Mouse (Mus musculus) embryonic facial prominence, embryonic 15.5 days (tissue): ENCODE results near the gene Fam110a. TPM values are rescaled to one million over a fixed set of nuclear protein-coding genes. Genes with fewer than 3 reads are reported as not detected.

Experiments
- ATAC-seq: fragments of 200-750 bp; cut with Nextera tagmentation; 2 replicates; pipeline ENCODE4 v1.8.0; 2017; ENCODE audit warnings: low read depth, moderate TSS enrichment; ENCODE audit not compliant: insufficient number of reproducible peaks, low FRiP score, low TSS enrichment
- H3K27ac ChIP-seq: fragments of 300-500 bp; sonication (generic); replicated peaks from 2 replicates; pipeline ENCODE4 v1.5.1; 2015; ENCODE audit warnings: mild to moderate bottlenecking, inconsistent platforms
- H3K27me3 ChIP-seq: fragments of 300-500 bp; sonication (generic); 2 replicates; pipeline ENCODE4 v1.6.1; 2015; ENCODE audit warnings: inconsistent platforms
- H3K36me3 ChIP-seq: fragments of 300-500 bp; sonication (generic); 2 replicates; pipeline ENCODE4 v1.6.1; 2015; ENCODE audit warnings: mild to moderate bottlenecking, inconsistent platforms
- H3K4me1 ChIP-seq: fragments of 300-500 bp; sonication (generic); 2 replicates; pipeline ENCODE4 v1.6.1; 2015; ENCODE audit warnings: inconsistent platforms
- H3K4me2 ChIP-seq: fragments of 300-500 bp; sonication (generic); replicated peaks from 2 replicates; pipeline ENCODE4 v1.6.1; 2015; ENCODE audit warnings: mild to moderate bottlenecking, inconsistent platforms
- H3K4me3 ChIP-seq: fragments of 300-500 bp; sonication (generic); replicated peaks from 2 replicates; pipeline ENCODE4 v1.5.1; 2015; ENCODE audit warnings: mild to moderate bottlenecking, inconsistent platforms
- H3K9ac ChIP-seq: fragments of 300-500 bp; sonication (generic); 2 replicates; pipeline ENCODE4 v1.6.1; 2015; ENCODE audit warnings: inconsistent platforms
- H3K9me3 ChIP-seq: fragments of 300-500 bp; sonication (generic); replicated peaks from 2 replicates; pipeline ENCODE4 v1.6.1; 2016; ENCODE audit warnings: inconsistent platforms
- WGBS: fragments of 180-500 bp; shearing (Covaris S2); methylation state at CpG from one replicate; pipeline ENCODE4 v1.1.7; 2015; 5-methylcytosine and 5-hydroxymethylcytosine counted together
- polyA plus RNA-seq: library from polyadenylated mRNA; unstranded; fragments of >200 nt; fragmentation: Nextera tagmentation; extraction: Ambion mirVana; gene quantifications from 2 replicates; pipeline ENCODE4 v1.2.1, GENCODE M21; 2015

The Fam110a gene
- polyA plus RNA-seq, 1 experiment from 2014 or later, result 30.7 TPM

- peak overlapping the region; percentile 74 for H3K4me3 ChIP-seq
- peaks cover 35% of the 10 kb centered on the region for H3K4me1 ChIP-seq
- H3K9me3 ChIP-seq, result no peaks in the 10 kb centered on the region
- peak overlapping the region; percentile 84 for H3K4me2 ChIP-seq
- no peak overlapping the region for H3K9ac ChIP-seq
- H3K27ac ChIP-seq, result peak overlapping the region; percentile 12; the same call in 1 of the 2 replicates
- no peak for ATAC-seq
- 44% methylated on average over 3 of the region's 3 CpGs for WGBS
- 0 out of 2 replicates have a peak, but pooled peaks cover 3% of the 10 kb centered on the region for H3K27me3 ChIP-seq
- no peaks in the 10 kb centered on the region for H3K36me3 ChIP-seq
Measured at GRCm38 (mm10) chr2:151980355-151980693, 305 bp upstream of the Fam110a start.

GRCm38 (mm10) chr2:151978494-151978893, 1.5 kb downstream of the Fam110a start:
- Histone ChIP-seq H3K4me3 (peak overlapping the region; percentile 74; the same call in 1 of the 2 replicates), H3K4me1 (peaks cover 43% of the 10 kb centered on the region), H3K9me3 (no peaks in the 10 kb centered on the region), H3K36me3 (no peaks in the 10 kb centered on the region), H3K27me3 (peaks cover 15% of the 10 kb centered on the region; the same call in 1 of the 2 replicates), H3K4me2 (peak overlapping the region; percentile 84), H3K9ac (no peak overlapping the region), H3K27ac (no peak overlapping the region)
- WGBS, result 61% methylated on average over 6 of the region's 6 CpGs
- ATAC-seq, result no peak

DNA sequence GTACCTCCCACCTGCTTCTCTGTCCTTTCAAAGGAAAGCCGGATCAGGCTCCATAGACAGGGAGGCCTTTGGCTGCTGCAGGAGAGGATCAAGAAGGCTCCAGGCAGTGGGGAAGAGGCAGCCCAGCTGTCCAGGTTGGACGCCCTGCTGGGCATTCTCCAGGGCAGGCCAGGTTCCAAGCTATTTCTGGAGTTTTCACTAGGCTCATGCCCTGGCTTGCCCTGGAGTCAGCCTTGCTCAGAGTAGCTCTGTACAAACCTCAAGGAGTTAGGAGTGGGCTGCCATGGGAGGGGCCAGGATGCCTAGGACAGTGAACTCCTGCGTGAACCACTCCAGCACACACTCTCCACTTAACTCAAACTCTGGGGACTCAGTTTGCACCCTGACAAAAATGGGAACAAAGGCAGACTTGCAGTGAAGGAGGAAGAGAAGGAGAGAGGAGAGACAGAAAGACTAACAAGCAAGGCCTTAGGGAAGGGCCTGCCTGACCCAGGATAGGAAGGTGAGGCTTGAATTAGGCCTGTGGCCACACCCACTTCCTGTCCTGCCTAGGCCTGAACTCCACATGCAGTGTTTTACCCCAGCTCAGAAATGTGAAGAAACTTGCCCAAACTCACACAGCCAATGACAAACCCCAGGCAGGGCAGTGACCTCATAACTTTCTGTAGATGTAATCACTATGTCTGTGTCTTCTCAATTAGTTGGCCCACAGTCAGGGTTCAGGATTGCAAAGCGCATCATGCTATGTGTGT, 2.2 kb downstream of the Fam110a start:
- Histone ChIP-seq H3K9ac (no peak overlapping the region), H3K27ac (no peak overlapping the region), H3K36me3 (no peaks in the 10 kb centered on the region), H3K4me1 (peaks cover 48% of the 10 kb centered on the region), H3K9me3 (no peaks in the 10 kb centered on the region), H3K4me2 (no peak overlapping the region), H3K27me3 (peaks cover 19% of the 10 kb centered on the region; the same call in 1 of the 2 replicates), H3K4me3 (no peak overlapping the region)
- WGBS, result 61% methylated on average over 4 of the region's 4 CpGs
- ATAC-seq, result no peak

DNA sequence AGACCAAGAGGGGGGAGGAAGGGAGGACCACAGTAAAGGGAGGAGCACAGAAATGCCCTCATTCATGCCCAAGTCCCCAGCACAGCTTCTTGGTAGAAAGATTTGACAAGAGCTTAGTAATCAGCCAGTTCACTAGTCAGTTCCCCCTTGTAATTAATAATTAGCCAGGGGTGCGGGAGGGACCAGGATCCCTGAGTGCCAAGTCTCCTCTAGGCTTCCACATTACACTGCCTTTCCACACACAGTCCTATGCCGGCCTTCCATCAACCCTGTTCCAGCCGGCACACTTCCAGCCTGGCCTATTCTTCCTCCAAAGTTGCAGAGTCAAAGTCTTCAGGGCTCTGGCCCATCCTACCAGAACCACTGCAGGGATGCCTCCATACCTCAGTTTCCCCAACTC, 4.0 kb downstream of the Fam110a start:
- Histone ChIP-seq H3K27ac (no peak overlapping the region), H3K9me3 (no peaks in the 10 kb centered on the region), H3K4me1 (peaks cover 57% of the 10 kb centered on the region), H3K4me3 (no peak overlapping the region), H3K27me3 (peaks cover 16% of the 10 kb centered on the region; the same call in 1 of the 2 replicates), H3K4me2 (no peak overlapping the region), H3K9ac (no peak overlapping the region), H3K36me3 (no peaks in the 10 kb centered on the region)
- no peak for ATAC-seq
- 73% methylated on average over 3 of the region's 3 CpGs for WGBS

DNA sequence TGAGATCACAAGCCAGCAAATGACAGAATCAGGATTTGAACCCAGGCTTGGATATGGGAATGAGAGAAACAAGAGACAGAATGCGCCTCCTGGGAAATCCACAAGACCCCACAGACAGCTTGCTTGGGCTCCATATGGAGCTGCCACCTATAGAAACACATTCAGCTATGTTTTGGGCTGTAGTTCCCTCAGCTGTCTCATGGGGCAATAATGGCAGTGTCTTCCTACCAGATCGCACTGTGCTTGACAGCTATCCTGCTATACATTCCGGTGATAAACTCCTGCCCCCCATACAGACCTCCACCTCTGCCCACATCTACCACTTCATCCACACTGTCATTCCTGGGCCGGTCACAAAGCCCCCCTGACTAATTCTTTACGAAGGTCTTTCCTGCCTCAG, 4.7 kb downstream of the Fam110a start:
- H3K4me2 ChIP-seq, result no peak overlapping the region
- no peak overlapping the region for H3K27ac ChIP-seq
- WGBS, result 83% methylated on average over 5 of the region's 5 CpGs
- no peaks in the 10 kb centered on the region for H3K36me3 ChIP-seq
- no peak overlapping the region for H3K9ac ChIP-seq
- H3K4me1 ChIP-seq, result peaks cover 60% of the 10 kb centered on the region
- H3K9me3 ChIP-seq, result no peaks in the 10 kb centered on the region
- ATAC-seq, result no peak
- peaks cover 16% of the 10 kb centered on the region; the same call in 1 of the 2 replicates for H3K27me3 ChIP-seq
- no peak overlapping the region for H3K4me3 ChIP-seq

DNA sequence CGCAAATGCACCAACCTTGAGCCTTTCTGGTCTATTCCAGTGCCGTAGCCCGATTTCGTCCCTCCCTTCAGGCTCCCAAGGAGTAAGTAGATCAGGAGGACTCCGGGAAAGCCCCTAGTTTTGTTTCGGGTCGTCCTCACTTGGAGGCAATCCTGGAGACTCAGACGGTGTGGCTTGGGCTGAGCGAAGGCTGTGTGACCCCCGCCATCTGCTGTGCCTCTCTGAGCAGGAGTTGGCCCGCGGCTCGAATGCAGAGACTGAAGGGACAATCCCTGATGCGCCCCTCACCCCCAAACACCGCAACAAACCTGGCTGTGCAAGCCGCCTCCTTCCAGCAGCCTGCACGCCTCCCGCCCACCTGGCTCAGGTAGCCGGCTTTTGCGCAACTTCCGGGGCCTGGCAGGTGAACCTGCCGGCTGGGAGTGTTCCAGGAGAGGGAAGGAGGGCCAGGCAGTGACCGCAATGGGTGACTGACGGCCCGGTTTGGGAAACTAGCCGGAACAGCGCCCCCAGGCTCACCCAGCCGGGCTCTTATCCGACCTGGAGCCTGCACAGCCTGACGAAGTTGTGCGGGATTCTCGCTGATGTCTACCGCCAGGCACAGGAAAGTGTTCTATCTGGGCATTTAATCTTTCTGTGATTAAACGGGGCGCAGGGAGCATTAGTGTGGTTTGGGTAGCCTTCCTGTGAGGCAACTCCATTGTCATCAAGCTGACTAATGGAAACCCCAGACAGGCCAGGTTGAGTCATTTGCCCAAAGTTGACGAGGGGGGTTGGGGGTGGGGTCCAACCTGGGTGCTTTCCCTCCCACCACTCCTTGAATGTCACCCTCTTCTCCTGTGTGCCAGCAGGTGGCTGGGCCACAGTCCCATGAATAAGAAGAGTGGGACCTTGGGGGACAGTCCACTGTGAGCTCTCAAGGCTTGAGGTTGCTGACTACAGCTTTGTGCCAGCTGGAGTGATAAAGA, 6.1 kb downstream of the Fam110a start:
- 14% methylated on average over 36 of the region's 36 CpGs for WGBS
- no peaks in the 10 kb centered on the region for H3K9me3 ChIP-seq
- peak overlapping the region; percentile 71 for H3K27ac ChIP-seq

GRCm38 (mm10) chr2:151972880-151973594, 7.0 kb downstream of the Fam110a start:
- H3K4me2 ChIP-seq, result peak overlapping the region; percentile 51
- no peaks in the 10 kb centered on the region for H3K9me3 ChIP-seq
- peak overlapping the region; percentile 36 for H3K4me3 ChIP-seq
- H3K9ac ChIP-seq, result no peak overlapping the region
- H3K36me3 ChIP-seq, result peaks cover 7% of the 10 kb centered on the region; the same call in 1 of the 2 replicates
- H3K27me3 ChIP-seq, result peaks cover 16% of the 10 kb centered on the region; the same call in 1 of the 2 replicates
- H3K27ac ChIP-seq, result peak overlapping the region; percentile 71
- 24% methylated on average over 23 of the region's 23 CpGs for WGBS
- ATAC-seq, result 0 out of 2 replicates have a peak, but pooled peaks have one; percentile 45
- peaks cover 52% of the 10 kb centered on the region for H3K4me1 ChIP-seq

More for the DNA sequence above, 6.1 kb downstream of the Fam110a start:
- Histone ChIP-seq H3K4me1 (peaks cover 57% of the 10 kb centered on the region), H3K4me2 (peak overlapping the region; percentile 51), H3K27me3 (peaks cover 16% of the 10 kb centered on the region; the same call in 1 of the 2 replicates), H3K36me3 (peaks cover 7% of the 10 kb centered on the region; the same call in 1 of the 2 replicates), H3K9ac (no peak overlapping the region), H3K4me3 (peak overlapping the region; percentile 36)
- ATAC-seq, result no peak

- H3K27ac ChIP-seq, result no peak overlapping the region
- H3K4me3 ChIP-seq, result no peak overlapping the region
- H3K36me3 ChIP-seq, result peaks cover 7% of the 10 kb centered on the region; the same call in 1 of the 2 replicates
- ATAC-seq, result no peak
- WGBS, result 87% methylated on average over 5 of the region's 5 CpGs
- no peaks in the 10 kb centered on the region for H3K9me3 ChIP-seq
- H3K9ac ChIP-seq, result no peak overlapping the region
- peaks cover 16% of the 10 kb centered on the region; the same call in 1 of the 2 replicates for H3K27me3 ChIP-seq
- H3K4me2 ChIP-seq, result peak overlapping the region; percentile 51; the same call in 1 of the 2 replicates
- H3K4me1 ChIP-seq, result peaks cover 45% of the 10 kb centered on the region
Measured at GRCm38 (mm10) chr2:151971748-151972147, 8.3 kb downstream of the Fam110a start.

DNA sequence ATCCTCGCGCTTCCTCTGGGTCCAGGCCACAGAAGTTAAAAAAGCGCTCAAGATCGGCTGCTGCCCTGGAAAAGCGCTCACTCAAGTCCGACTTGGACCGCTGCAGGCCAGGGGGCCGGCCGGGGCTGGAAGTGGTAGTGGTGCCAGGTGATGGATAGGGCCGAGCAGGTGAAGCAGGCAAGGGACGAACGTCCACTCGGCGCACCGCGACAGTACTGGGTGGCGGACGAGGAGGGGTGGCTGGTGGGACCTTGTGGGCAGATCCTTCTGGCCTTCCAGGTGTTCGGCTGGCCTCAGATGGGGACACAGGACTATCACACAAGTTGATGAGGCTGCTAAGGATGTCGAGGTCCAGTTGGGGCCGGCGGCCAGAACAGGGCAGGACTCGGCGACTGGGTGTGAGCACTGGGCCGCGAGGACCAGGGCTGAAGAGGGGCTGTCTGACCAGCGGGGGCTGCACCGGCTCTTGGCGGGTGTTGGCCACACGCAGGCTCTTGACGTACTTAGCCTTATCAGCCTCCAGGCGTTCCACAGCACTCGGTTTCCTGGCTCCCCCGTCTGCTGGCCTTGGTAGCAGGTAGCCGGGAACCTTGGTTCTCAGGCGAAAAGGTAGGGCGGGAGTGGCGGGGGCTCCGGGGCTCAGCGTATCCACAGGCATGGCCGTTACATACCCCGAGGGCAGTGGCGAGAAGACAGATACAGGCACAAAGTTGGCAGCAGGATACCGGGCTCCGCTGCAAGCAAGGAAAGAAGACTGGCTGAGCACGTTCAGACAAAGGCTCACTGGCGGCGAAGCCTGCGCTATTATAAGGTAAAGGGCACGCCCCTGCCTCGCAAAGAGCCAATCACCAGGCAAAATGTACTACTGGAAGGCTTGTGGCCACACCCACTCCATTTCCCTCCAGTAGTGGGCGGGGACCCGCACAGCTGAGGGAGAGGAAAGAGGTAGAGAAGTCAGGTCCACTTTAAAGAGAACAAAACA, 9.5 kb downstream of the Fam110a start:
- WGBS, result 46% methylated on average over 53 of the region's 53 CpGs
- Histone ChIP-seq H3K9me3 (no peaks in the 10 kb centered on the region), H3K36me3 (peaks cover 7% of the 10 kb centered on the region; the same call in 1 of the 2 replicates), H3K4me1 (peaks cover 45% of the 10 kb centered on the region), H3K27ac (peak overlapping the region; percentile 45), H3K4me2 (peak overlapping the region; percentile 51), H3K27me3 (peaks cover 16% of the 10 kb centered on the region; the same call in 1 of the 2 replicates), H3K9ac (peak overlapping the region; percentile 21; the same call in 1 of the 2 replicates), H3K4me3 (peak overlapping the region; percentile 31)
- peak; percentile 78 for ATAC-seq
